Mouse (Mus musculus): ENCODE results near the gene Sbk1.

The Sbk1 gene

GRCm38 (mm10) chr7:126340896-126341295 is 68.5 kb downstream of the Sbk1 start:
- DNase-seq: no peak
